Mouse (Mus musculus) thymus, postnatal 25 days (tissue): ENCODE data around the gene Dscaml1.

Source experiments
- DNase-seq: peaks from one replicate; pipeline ENCODE4 v3.0.0; 2022

Dscaml1 gene

GRCm38 (mm10) chr9:45412287-45412686 lies 14.1 kb upstream of the Dscaml1 start:
- DNase-seq, result peak; percentile 91

GRCm38 (mm10) chr9:45412700-45413477 lies 13.5 kb upstream of the Dscaml1 start:
- DNase-seq, result no peak

- DNase-seq, result peak; percentile 41
These were observed 12.8 kb upstream of the Dscaml1 start for GRCm38 (mm10) chr9:45413478-45414140.

GRCm38 (mm10) chr9:45415912-45416311 lies 10.5 kb upstream of the Dscaml1 start:
- peak; percentile 38 for DNase-seq

DNA sequence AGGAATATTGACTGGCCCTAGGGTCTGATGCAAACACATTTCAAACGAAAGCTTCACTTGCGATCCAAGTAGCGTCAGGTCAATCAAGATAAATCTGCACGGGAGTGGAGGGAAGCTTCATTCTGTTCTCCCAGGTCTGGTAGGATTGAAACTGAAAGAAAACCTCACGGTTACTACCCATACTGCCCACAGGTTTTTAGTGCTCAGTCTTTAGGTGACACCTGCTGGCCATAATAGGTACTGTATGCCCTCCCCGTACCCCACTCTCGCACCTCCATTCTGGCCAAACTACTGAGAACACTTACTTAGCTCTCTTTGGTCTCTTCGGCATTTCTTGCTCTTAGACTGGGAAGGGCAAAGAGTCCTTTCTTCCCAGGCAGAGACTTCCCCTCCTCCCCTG lies 9.2 kb upstream of the Dscaml1 start:
- DNase-seq, result peak; percentile 74

DNA sequence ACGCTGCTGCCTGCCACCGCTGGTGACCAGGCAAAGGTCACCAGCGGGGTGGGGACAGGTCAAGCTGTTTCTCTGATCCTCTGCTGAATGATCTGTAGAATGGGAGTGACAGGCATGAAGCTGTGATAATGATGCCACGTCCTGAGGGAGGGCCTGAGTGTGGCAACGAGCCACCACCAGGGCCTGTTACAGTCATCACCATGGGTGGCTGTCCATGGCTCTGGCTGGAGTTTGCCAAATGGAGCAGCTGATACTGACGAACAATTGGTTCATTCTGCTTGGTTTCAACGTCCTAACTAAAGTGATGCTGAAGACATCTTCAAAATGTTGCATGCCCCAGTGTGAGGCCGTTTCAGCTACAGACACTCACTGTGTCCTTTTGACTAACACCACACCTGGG lies 8.2 kb upstream of the Dscaml1 start:
- no peak for DNase-seq

- peak; percentile 30 for DNase-seq
These were observed 5.2 kb upstream of the Dscaml1 start for GRCm38 (mm10) chr9:45421209-45421608.

GRCm38 (mm10) chr9:45422761-45423298 lies 3.6 kb upstream of the Dscaml1 start:
- no peak for DNase-seq

DNA sequence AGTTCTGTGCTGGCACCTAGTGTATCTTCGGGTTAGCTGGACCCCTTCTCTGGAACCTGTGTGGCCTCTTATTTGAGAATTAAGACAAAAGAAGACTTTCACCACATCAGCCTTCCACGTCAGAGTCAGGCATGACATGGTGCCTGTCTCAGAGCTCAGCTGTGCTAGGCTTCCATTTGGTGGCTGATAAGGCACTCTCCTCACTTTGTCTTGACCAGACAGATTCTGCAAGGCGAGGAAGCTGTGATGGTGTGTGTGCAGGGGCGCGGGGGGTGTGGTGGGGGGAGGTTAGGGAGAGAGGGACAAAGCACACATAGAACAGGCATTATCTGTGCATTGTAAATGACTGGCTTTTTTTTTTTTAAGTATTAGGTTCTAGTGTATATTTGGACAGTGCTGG lies 3.0 kb downstream of the Dscaml1 start:
- no peak for DNase-seq

- DNase-seq, result no peak
These were observed 3.7 kb downstream of the Dscaml1 start for GRCm38 (mm10) chr9:45429951-45430697.

- no peak for DNase-seq
These were observed 4.2 kb downstream of the Dscaml1 start for GRCm38 (mm10) chr9:45430698-45430959.

DNA sequence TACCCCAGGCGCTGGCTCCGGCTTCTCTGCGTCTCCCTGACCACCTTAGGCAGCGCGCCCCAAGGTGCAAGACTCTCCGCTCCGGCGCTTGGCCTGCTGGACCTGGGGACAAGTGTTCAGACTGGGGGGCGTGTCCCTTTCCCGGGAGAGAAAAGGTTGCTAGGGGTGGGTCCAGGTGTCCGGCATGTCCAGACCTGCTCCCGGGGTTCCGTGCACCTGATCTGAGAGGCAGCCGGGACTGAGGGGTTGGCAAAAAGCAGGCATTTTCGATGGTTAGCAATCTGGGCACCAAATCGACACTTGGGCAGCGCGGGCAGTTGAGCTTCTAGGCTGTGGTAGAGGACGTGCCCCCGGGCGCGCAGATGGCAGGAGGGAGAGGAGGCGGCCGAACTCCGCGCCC lies 4.7 kb downstream of the Dscaml1 start:
- DNase-seq, result no peak

- DNase-seq, result no peak
These were observed 6.2 kb downstream of the Dscaml1 start for GRCm38 (mm10) chr9:45432639-45433038.

- DNase-seq, result no peak
These were observed 6.7 kb downstream of the Dscaml1 start for GRCm38 (mm10) chr9:45433119-45433518.

GRCm38 (mm10) chr9:45434171-45434570 lies 7.7 kb downstream of the Dscaml1 start:
- DNase-seq, result no peak

DNA sequence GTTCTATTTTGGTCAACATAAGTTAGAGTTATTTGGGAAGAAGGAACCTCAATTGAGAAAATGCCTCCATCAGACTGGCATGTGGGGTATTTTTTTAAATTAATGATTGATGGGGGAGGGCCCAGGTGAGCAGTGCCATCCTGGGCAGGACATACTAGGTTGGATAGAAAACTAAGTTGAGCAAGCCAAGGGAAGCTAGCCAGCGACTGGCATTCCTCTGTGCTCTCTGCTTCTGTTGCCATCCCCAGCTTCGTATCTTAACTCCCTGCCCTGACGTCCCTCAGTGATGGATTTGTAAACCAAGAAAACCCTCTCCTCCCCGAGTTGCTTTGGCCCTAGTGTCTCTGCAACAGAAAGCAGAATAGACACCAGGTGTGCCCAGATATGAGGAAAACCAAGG lies 12.6 kb downstream of the Dscaml1 start:
- DNase-seq, result no peak

DNA sequence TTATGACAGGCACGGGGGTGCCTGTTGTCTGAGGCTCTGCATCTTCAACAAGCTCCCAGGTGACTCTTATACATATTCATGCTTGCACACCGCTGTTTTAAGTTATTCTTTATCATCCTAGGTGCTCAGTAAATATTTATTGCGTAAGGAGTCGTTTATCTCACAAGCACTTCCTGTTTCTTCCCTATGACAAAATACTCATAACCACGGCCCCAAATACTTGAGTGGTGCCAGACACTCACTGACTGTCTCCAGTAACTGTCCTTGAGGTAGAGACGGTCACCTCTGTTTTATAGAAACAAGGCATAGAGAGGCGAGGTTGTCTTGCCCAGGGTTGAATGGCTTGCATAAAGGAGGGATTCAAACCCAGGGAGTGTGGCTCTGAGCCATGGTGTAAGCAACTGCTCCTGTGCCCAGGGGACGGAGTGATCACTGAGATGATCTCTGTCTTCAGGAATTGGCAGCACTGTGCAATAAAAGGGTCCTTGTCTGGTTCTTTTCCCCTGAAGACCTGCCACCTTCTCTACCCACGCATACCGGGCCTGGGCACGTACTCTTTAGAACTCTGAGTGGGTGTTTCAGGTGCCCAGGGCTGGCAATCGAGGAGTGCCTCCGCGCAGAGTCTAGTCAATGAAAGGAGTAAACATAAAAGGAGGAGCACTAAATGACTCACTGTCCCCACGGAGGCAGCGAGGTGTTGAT lies 13.8 kb downstream of the Dscaml1 start:
- no peak for DNase-seq

DNA sequence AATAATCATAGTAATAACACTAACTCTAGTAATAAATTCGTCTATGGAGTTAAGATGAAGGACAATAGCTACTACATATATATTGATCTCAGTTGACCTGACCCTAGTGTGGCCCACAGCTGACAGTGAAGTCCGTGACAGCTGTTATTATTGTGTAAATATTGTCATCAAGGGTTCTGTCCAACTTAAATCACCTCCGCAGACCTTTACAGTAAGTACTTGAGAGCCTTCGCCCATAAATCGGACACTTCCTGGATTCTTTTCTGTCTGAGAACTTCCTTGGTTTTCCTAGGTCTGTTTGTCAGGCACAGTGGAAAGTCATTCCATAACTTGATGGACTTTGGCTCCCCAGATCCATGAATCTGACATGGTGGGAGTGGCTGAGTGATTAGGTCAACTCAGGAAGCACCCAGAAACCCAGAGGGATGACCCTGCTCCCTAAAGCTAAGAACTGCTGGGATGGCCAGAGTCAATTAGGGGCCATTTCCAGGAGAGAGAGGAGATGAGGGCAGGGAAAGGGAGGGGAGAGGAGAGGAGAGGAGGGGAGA lies 17.9 kb downstream of the Dscaml1 start:
- DNase-seq, result no peak

DNA sequence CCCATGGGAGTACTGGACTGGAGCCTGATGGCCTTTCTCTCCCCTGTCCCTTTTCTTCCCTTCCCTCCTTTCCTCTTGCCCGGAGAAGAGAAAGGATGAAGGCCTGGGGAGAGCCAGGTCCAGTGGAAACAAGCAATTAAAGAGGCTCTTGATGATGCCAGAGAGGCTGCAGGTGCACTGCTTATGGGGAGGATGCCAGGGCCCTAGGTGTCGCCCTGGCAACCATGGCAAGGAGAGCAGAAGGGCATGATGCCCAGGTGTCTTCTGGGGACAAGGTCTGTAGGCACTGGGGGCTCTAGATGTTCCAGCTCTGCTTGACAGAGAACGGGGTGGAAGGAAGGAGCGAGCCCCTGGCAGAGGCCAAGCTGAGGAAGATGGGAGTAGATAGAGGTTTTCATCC lies 23.2 kb downstream of the Dscaml1 start:
- no peak for DNase-seq

GRCm38 (mm10) chr9:45451346-45451745 lies 24.9 kb downstream of the Dscaml1 start:
- DNase-seq, result no peak

- DNase-seq, result no peak
These were observed 27.6 kb downstream of the Dscaml1 start for GRCm38 (mm10) chr9:45454032-45454431.

GRCm38 (mm10) chr9:45454889-45455610 lies 28.6 kb downstream of the Dscaml1 start:
- no peak for DNase-seq
